Mouse (Mus musculus) kidney, adult 2 months (tissue): ENCODE measurements around the gene Cdh23.

Experiments
- CTCF ChIP-seq: fragments of 200-500 bp; conservative IDR thresholded peaks from 2 replicates; pipeline ENCODE4 v1.5.1; 2011; ENCODE audit warnings: low read depth, mild to moderate bottlenecking, control low read depth, low read length, moderate library complexity, mixed read lengths; ENCODE audit not compliant: insufficient read depth, insufficient read length
- POLR2A ChIP-seq: fragments of 200-500 bp; IDR thresholded peaks from one replicate; pipeline ENCODE4 v1.6.1; 2011; ENCODE audit warnings: low read depth, low read length, control low read depth

DNA sequence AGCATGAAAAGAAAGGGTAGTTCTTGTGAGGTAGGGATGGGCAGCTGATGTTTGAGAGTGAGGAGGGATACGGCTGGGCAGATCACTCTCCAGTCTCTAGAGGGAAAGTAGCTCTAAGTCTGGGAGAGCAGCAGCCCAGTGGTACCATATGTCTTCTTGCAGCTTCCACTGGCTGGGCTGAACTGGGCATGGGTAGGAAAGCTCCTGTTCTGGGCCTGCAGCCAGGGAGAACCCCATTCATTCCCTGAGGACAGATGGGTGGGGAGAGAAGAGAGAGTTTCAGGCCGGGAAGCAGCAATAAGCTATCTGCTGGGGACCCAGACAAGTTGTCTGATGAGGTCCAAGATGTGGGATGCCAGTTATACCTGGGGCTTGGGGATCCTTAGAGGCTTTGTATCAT lies 326.2 kb downstream of the Cdh23 start:
- TF ChIP-seq POLR2A: no peak
- no peak for TF ChIP-seq CTCF
